Comparison of ENCODE assay signal across 25 mouse cellular contexts in the genomic region with DNA sequence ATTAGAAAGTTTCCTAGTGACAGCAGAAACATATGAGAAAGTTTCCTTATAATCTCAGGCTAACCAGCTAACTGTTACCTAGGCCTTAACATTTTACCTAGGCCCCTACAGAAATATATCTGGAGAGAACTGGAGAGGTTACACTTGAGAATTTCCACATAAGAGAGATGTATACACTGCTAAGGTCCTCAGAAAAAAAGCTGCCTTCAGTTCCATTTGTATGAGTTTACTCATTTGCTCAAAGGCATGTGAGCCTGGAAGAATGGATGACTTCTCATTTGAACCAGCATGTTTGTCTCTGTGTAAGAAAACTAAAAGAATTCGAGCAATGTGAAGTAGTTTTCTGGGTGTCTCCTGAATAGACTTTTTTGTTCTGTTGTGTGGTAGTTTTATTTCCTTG. TPM values are rescaled to one million over a fixed set of nuclear protein-coding genes. Genes with fewer than 3 reads are reported as not detected.
A peak's percentile ranks its signal among the peaks of the same experiment; 100 is the strongest.
DNase-seq lines count a peak whose midpoint lies in the region; ATAC-seq and TF ChIP-seq lines count a peak whose summit lies in the region.
"Had no signal": no experiment of that assay in that cellular context is flagged by ENCODE, and none has a peak within 500 bp of the region (broad histone marks: within the 10 kb centered on the region; RNA-seq: fewer than 3 reads in every experiment).

No protein-coding gene starts in this region.

- DNase-seq in lung, embryonic 14.5 days: peak; percentile 47
- no peak for DNase-seq in lung, adult 2 months
- DNase-seq in lung, adult 18-20 months: no peak
- DNase-seq in Muller cell, postnatal 12 days (ENCODE audit: inconsistent ontology term): peak; percentile 48
- no peak for DNase-seq in adipocyte (ENCODE audit: low spot score)
- DNase-seq: adrenal gland, adult 2 months; adrenal gland, postnatal 10 days; adrenal gland, postnatal 25 days; cerebellum, adult 11 months; cerebellum, adult 18-20 months; cerebellum, adult 8-10 months; cerebellum, adult 9-11 months; cerebellum, postnatal 14 days; cerebellum, postnatal 36 days; embryo, embryonic 11 days had no signal

- H3K4me2 ChIP-seq in lung, embryonic 14.5 days: no peak overlapping the region
- no peak overlapping the region for H3K4me2 ChIP-seq in lung, embryonic 16.5 days (ENCODE audit: low read depth, low read length)
- H3K4me2 ChIP-seq: embryonic facial prominence, embryonic 13.5 days; embryonic facial prominence, embryonic 15.5 days; forebrain, embryonic 12.5 days had no signal

- peak; percentile 77; the same call in 1 of the 2 replicates for ATAC-seq in lung, embryonic 14.5 days (ENCODE audit: insufficient read depth)
- ATAC-seq in lung, embryonic 16.5 days (ENCODE audit: low read depth): peak; percentile 74
- ATAC-seq: activated CD4-positive, CD25-positive, alpha-beta regulatory T cell, adult 4 months; forebrain, embryonic 14.5 days; forebrain, embryonic 16.5 days; Patski had no signal

- no peaks in the 10 kb centered on the region for H3K9me3 ChIP-seq in lung, embryonic 14.5 days (ENCODE audit: low read depth, low read length)
- no peaks in the 10 kb centered on the region for H3K9me3 ChIP-seq in lung, embryonic 16.5 days (ENCODE audit: control insufficient read depth, low read length)
- H3K9me3 ChIP-seq: embryonic facial prominence, embryonic 13.5 days; embryonic facial prominence, embryonic 15.5 days; forebrain, embryonic 10.5 days; forebrain, embryonic 12.5 days had no signal

- no peak for TF ChIP-seq CTCF in lung, embryonic 14.5 days (IDR thresholded peaks at IDR 0.05; ENCODE audit: low read depth)
- TF ChIP-seq CTCF in lung, adult 2 months (IDR thresholded peaks at IDR 0.05; ENCODE audit: insufficient read depth, low read length): no peak

- no peak overlapping the region for H3K9ac ChIP-seq in lung, embryonic 14.5 days
- H3K9ac ChIP-seq in lung, embryonic 16.5 days (ENCODE audit: low read length): no peak overlapping the region
- H3K9ac ChIP-seq: embryonic facial prominence, embryonic 13.5 days; embryonic facial prominence, embryonic 15.5 days; forebrain, embryonic 12.5 days had no signal

- no peak for TF ChIP-seq POLR2A in lung, adult 2 months (IDR thresholded peaks at IDR 0.05; ENCODE audit: borderline replicate concordance, extremely low read depth, low read depth, low read length)

- H3K4me1 ChIP-seq in lung, embryonic 14.5 days (ENCODE audit: insufficient read depth): no peaks in the 10 kb centered on the region
- no peaks in the 10 kb centered on the region; the same call in 1 of the 2 replicates for H3K4me1 ChIP-seq in lung, adult 2 months (ENCODE audit: control insufficient read depth, insufficient read depth, low read length)
- no peaks in the 10 kb centered on the region for H3K4me1 ChIP-seq in lung, embryonic 16.5 days (replicated peaks; ENCODE audit: control insufficient read depth, insufficient read depth, low read length)
- H3K4me1 ChIP-seq: embryonic facial prominence, embryonic 15.5 days; forebrain, embryonic 12.5 days had no signal

- no peaks in the 10 kb centered on the region for H3K36me3 ChIP-seq in lung, embryonic 14.5 days (ENCODE audit: insufficient read depth)
- H3K36me3 ChIP-seq in lung, embryonic 16.5 days (ENCODE audit: control insufficient read depth, insufficient read depth, low read length): 0 out of 2 replicates have a peak, but pooled peaks cover 3% of the 10 kb centered on the region

- H3K4me3 ChIP-seq in lung, embryonic 14.5 days (ENCODE audit: low read depth, low read length): no peak overlapping the region
- H3K4me3 ChIP-seq in lung, adult 2 months (replicated peaks; ENCODE audit: extremely low read depth, low read depth, low read length): no peak overlapping the region
- H3K4me3 ChIP-seq in lung, embryonic 16.5 days (ENCODE audit: low read length): no peak overlapping the region
- H3K4me3 ChIP-seq: embryonic facial prominence, embryonic 13.5 days; embryonic facial prominence, embryonic 15.5 days; erythroblast, embryonic 14.5 days; forebrain, embryonic 10.5 days; forebrain, embryonic 12.5 days had no signal

- WGBS in lung, embryonic 14.5 days: 45% methylated on average over 1 of the region's 1 CpGs
- 44% methylated on average over 1 of the region's 1 CpGs for WGBS in lung, adult 2 months
- 49% methylated on average over 1 of the region's 1 CpGs for WGBS in lung, embryonic 16.5 days

- H3K27ac ChIP-seq in lung, embryonic 14.5 days (ENCODE audit: low read depth): no peak overlapping the region
- peak overlapping the region; percentile 62; the same call in 1 of the 2 replicates for H3K27ac ChIP-seq in lung, embryonic 16.5 days (ENCODE audit: low read length)
- H3K27ac ChIP-seq: embryonic facial prominence, embryonic 13.5 days; embryonic facial prominence, embryonic 15.5 days; forebrain, embryonic 10.5 days; forebrain, embryonic 12.5 days had no signal

- no peaks in the 10 kb centered on the region for H3K27me3 ChIP-seq in lung, embryonic 14.5 days (ENCODE audit: insufficient read depth, low read length)
- no peaks in the 10 kb centered on the region for H3K27me3 ChIP-seq in lung, embryonic 16.5 days (ENCODE audit: control insufficient read depth, insufficient read depth, low read depth, low read length)
- H3K27me3 ChIP-seq: embryonic facial prominence, embryonic 13.5 days; embryonic facial prominence, embryonic 15.5 days; forebrain, embryonic 12.5 days; Patski had no signal

RNA-seq across cellular contexts. Expression of gene Nampt, which starts 39.1 kb away (rescaled TPM):
- polyA plus RNA-seq in lung, embryonic 14.5 days (2014; fragmentation: Nextera tagmentation; extraction: Ambion mirVana): 31.7 and 33.7 TPM in 2 replicates
- 11.4 and 22.2 TPM in 2 replicates for polyA plus RNA-seq in lung, adult 2 months (2012; rRNA removed)
- 27.7 and 28.1 TPM in 2 replicates for polyA plus RNA-seq in lung, embryonic 16.5 days (2015; fragmentation: Nextera tagmentation; extraction: Ambion mirVana)

Comparison
In these comparisons a context has a peak if more than half of its experiments do, and no peak if none do; other contexts are left out.
1. DNase-seq: peak in lung, embryonic 14.5 days (single experiment) and Muller cell, postnatal 12 days (single experiment); none in lung, adult 2 months (single experiment), lung, adult 18-20 months (0 of 2) and adipocyte (single experiment).